Mouse (Mus musculus) spleen, postnatal 10 days (tissue): ENCODE data around the gene Cfap97.
"Not testable (repeated sequence)": the region's sequence is repeated elsewhere in the genome, so short reads cannot be mapped to it uniquely, and the experiment has no call there.

ENCODE experiments used
- DNase-seq, 2 experiments: peaks; one replicate each; pipeline ENCODE4 v3.0.0; 2021 to 2022; ENCODE audit warnings: low spot score in 2 of 2

Gene Cfap97

DNA sequence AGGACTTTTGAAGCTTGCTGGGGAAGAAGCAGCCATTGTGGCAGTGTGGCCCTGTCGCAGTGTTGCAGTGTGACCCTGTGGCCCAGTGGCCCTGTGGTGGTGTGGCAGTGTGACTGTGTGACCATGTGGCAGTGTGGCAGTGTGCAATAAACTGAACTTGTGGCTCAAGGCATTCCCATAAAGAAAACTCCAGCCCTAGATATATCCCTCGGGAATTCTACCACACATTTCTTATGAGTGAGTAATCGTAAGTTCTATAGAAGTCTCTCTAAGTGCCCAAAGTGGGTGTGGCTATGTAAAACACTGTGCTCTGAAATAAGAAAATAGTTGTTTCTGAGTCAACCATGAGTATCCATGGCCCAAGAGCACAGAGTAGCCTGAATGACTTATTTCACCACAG is 73.9 kb downstream of the Cfap97 start:
- no peak for DNase-seq

DNA sequence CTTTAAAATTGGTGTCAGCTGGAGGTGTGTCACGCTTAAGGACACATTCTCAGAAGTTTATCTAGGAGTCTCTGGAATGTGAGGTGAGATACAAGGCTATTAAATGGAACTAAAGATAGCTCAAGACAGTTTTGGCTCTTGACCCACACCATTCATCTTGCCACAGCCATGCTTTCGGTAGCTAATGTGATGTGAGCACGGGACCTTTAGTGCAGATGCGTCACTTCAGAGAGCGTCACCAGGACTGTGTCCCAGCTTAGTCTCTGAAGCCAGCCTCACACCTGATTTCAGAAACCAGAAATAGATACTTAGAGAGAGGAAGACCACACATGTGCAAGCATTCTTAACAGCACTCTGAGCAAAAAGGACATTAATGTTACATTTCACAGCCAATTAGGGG is 75.1 kb downstream of the Cfap97 start:
- DNase-seq: no peak

DNA sequence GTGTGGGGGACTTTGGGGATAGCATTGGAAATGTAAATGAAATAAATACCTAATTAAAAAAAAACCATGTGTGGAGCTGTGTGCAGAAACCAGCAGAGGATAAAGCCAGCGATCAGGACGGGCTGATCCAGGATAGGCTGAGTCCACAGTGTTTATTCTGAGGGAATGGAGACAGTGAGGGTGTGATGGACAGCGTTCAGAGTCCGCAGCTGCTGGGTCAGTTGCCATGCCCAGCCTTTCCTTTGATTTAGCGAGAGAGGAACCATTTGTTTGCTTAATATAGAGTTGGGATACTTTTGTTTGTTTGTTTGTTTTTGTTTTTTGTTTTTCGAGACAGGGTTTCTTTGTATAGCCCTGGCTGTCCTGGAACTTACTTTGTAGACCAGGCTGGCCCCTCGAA is 80.4 kb downstream of the Cfap97 start:
- DNase-seq: not testable (repeated sequence)

DNA sequence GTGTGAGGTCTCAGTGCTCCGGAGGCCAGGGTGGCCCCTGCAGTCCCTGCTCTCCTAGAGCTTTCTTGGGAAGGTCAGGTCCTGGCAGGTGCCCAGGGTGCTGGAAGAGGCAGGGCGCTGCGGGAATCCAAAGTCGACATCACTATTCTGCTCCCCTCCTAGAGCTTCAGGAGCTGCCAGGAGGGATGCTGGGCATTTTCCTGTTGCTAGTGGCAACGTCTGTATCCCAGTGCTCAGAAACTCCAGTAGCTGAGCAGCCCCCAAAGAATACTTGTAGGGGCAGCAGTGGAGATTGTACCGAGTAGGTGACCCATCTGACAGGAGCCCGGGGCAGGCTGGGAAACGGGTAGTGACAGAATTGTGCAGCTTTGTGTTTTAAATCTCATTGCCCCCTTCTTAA is 81.2 kb downstream of the Cfap97 start:
- DNase-seq: no peak

DNA sequence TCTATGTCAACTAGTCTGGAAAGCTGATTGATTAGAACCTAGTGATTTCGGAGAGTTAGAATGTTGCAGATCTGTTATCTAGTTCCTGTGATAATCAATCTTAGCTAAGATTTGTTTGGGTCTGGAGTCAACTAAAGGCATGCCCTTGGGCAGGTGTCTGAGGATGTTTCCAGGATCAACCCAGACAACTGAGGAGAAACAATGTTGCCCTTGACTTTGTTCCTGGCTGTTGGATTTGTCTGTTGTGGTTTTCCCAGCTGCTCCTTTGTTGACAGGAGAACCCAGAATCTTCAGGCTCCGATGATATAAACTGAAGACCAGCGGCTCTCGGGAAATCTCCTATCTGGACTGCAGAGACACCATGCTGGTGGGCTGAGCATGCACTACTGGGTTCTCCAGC is 83.2 kb downstream of the Cfap97 start:
- no peak for DNase-seq

DNA sequence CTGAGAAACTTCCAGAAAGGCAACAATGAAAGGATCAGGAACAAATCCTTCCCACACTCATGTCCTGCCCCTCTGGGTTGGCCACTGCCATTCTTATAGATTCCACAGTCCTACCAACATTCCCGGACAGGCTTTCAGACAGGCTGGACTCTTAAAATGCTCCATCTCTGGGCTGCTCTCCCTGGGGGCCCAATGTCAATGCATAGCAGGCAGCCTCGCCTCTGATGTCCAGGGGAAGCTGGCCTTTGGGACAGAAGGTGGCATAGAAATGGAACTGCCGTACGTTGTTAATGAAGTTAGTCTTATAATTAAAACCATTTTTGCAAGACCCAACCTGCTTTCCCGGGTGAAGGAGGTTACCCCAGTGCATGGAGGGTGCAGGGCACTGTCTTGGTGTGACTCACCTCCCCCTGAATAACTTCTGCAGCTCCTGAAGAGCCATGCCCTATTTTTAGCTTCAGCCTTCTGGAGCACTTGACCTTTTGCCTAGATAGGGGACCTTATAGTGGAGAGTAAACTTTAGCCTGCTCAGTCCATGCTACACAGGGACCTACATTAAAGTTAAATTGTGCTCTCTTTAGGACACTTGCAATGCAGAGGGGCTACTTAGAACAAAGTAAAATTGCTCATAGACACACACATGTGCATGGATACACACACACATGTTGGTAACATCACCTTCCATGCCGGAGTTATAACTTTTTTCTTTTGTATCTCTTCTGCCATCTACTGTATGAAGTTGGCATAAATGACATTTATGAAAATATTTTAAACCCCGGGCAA is 85.1 kb downstream of the Cfap97 start:
- no peak for DNase-seq

DNA sequence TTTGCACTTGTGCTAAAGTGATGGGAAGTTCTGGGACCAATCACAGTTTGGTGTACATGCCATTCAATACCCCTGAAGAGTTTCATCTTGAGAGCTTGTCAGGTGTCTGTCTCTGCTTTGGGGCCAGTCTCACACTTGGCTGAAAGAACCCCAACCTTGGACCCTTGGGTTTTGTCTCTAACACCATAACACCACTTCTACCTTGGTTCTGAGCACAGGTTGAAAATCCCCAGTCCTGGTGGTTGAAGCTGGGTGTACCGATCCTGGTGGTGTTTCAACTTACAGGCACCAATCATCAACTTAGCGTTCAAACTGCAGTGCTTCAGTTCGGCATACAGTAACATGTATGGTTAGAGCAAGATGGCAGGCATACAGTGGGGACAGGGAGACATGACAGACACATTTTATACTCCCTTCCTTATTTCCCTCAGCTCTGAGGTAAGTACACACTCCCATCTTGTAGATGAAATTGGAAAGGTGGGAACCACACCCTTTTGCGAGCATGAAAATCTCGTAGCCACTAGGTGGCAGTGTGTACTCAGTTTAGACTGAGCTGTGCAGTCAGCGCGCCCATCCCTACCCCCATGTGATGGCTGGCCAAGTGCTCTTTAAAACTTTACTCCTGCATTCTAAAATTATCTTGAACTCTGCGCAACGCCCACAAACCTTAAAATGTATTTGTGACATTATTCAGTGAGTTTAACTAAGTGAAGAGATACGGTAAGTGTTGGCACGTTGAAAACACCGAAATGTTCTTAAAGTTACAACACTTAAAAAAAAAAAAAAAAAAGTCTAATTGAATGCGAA is 90.2 kb downstream of the Cfap97 start:
- DNase-seq: peak; percentile 62 to 83

DNA sequence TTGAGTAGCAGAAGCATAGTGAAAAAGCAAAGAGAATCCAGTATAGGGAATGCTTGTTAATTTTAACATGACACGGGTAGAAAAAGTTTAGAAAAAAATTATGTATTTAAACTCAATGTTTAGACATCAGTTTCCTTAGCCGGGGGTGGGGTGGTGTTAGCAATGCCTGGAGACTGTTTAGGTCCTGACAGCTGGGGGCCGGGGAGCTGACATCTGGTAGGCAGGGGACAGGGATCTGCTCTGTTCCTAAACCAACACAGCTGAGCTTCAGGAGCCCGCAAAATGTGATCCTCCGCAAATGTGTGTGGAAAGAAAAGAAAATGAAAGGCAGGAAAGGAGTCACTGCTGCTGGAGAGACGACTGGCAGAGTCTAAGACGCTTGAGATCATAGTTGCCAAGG is 91.4 kb downstream of the Cfap97 start:
- no peak for DNase-seq
